Mouse (Mus musculus): ENCODE results near the gene Aebp2.
A peak's percentile ranks its signal among the peaks of the same experiment; 100 is the strongest.

Aebp2 gene

DNA sequence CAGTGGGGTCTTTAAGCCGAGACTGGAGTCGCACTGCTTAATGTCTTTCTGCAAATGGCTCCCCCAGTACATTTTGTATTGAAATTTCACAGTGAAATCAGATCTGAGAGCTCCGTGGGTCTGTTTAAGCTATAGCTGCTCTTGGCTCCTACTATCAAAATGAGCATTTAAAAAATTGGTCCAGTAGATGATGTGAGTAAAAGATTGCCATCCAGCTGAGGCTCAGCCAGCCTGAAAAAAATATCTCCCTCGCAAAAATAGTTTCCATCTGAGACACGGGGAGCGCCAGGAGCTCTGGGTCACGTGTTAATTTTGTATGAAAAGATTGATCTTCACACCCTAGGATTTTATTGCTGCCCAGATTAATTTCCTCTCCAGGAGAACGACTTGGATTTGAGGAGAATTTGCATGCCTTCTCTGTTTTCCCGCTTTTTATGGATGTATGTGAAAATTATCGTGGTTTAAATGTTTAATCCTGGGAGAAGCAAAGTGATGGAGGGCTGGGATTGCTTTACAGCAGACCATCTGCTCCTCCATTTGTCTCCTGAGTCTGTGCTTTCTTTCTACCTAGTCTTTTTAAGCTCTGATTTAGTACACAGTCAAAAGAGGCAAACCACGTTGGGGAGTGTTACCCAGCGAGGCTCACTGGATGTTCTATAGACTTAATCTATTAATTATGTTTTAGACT is 73.9 kb downstream of the Aebp2 start:
- no peak for DNase-seq (ENCODE audit: low read depth, low spot score)

- DNase-seq (ENCODE audit: low read depth, low spot score), result no peak
Measured at GRCm38 (mm10) chr6:140697994-140698393, 75.5 kb downstream of the Aebp2 start.

DNA sequence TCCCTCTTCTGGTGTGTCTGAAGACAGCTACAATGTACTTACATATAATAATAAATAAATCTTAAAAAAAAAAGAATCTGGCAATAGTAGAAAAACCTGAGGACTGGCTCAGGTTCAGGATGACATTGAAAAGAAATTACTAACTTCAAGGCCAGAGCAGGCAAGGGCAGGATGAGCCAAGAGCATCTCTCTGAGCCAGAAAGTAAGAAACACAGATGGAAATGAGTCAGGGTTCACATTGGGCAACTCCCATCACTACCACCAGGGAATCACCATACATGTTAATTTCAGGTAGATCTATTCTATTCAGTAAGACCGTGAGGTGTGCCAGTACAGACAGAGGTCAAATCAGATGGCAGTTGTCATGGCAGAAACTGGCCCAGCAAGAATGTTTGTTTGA is 76.1 kb downstream of the Aebp2 start:
- no peak for DNase-seq (ENCODE audit: low read depth, low spot score)

DNA sequence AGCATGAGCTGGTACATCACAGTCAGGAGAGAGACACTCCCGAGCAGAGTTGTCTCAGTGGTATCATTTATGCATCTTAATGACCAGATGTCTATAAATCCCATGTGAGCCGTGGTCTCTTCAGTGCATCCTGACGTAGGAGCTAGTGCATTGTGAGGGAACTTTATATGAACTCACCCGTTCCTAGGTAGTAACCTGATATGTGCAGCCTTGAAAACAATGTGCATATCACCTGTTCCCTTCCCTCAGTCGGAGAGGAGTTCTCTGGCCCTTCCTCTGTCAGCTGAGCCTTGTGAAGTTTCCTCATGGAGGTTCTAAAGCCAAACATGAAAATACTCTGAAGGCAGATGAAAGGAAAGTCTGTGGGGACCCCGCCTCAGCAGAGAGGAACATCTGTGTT is 78.8 kb downstream of the Aebp2 start:
- DNase-seq (ENCODE audit: low read depth, low spot score), result no peak

DNA sequence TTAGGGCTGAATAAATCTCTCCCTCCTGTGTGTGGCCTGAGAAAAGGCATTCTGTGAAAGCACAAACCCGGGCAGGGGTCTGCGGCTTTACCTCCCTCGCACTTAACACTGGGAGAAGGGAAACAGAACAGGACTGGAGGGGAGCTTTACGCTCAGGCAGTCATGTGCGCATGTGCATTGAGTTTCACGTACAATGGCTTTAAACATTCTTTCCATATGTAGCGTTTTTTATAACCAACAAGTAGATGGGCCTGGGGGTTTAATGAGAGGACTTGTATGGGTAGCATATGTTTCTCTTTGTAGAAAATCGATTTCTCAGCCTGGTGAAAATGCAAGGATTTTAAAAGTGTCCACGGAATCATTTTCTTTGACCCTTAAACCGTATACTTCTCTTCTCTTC is 82.7 kb downstream of the Aebp2 start:
- no peak for DNase-seq (ENCODE audit: low read depth, low spot score)

DNA sequence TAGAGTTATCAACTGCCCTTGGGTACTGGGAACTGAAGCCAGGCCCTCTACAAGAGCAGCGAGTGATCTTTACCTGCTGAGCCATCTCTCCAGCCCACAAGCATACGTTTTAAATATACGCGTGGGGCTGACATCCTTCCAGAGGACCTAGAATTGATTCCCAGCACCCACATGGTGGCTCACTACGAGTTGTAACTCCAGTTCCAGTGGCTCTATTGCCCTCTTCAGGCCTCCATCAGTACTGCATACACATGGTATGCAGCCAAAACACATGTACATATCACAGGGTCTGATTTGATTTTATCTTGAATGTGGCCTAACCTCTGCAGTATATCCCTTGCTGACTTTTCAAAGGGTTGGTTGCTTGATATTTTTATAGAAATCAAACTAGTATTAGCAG is 83.6 kb downstream of the Aebp2 start:
- peak; percentile 77 for DNase-seq (ENCODE audit: low read depth, low spot score)

DNA sequence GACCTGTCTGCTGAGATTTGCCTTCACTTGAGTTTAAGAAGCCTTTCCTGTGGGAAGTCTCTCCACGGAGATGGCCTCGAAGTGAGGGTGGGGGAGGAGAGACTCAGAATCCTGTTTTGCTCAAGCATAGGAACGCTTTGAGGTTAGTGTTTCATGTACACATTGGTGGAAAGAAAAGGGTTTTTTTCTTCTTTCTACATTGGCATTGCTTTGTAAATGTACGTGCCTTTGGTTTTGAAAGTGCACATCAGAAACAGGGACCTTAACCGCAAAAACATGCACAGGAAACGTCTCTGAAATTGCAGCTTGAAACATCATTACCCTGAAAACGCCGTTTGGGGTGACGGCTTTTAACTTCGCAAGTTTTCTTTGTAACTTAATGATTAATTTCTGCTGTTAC is 85.6 kb downstream of the Aebp2 start:
- DNase-seq (ENCODE audit: low read depth, low spot score), result no peak

GRCm38 (mm10) chr6:140709415-140710107 is 87.1 kb downstream of the Aebp2 start:
- peak; percentile 46 for DNase-seq (ENCODE audit: low read depth, low spot score)

DNA sequence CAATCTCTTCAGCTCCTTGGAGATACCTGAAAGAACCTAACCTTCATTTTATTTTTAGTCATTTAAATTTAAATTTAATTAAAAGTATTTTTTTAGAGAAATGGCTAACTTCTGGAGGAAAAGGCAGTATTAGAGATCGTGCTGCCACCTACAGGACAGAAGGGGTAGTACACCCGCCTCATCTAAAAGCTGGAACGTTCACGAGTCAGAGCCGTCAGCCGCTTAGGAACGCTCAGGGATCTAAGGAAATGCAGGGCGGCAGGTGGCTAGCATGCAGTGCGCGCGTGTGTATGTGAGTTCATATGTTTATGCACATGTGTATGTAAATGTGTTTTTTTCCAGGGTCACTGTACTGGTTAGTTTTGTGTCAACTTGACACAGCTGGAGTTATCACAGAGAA is 90.3 kb downstream of the Aebp2 start:
- peak; percentile 77 for DNase-seq (ENCODE audit: low read depth, low spot score)

- peak; percentile 83 for DNase-seq (ENCODE audit: low read depth, low spot score)
Measured at GRCm38 (mm10) chr6:140714905-140715365, 92.5 kb downstream of the Aebp2 start.

DNA sequence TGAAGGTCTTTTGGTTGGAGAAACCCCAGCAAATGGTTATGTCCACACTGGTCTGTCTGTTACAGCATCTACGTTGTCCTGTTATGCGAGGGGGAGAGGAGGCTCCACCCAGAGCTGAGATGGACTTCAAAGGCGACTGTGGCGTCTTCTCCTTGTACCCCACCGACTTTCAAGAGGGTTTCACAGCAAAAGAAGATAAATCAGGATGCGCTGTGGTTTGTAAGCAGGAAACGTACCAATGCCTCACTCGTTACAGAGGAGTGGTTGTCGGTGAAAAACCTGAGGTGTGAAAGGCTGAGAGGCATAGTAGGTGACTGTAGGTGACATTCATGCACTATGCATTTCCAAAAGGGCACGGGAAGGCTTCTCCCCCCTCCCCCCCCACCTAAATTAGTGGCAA is 99.6 kb downstream of the Aebp2 start:
- DNase-seq (ENCODE audit: low read depth, low spot score), result no peak

Data from R1 (cell line).